Mouse (Mus musculus) T-helper 1 cell (primary cell): ENCODE measurements at regions not wholly inside any gene's neighbourhood (a gene's known extent, or its start where the extent isn't known, plus 50 kb on each side); places are given as distances from the start of the nearest gene placed in this dataset.

ENCODE experiments used
- in situ Hi-C: fragments of 300-600 bp; cut with MboI, MseI; formaldehyde crosslinking; loops from one replicate; pipeline ENCODE4 v1.15.1; 2025; ENCODE audit warnings: high pct_unique_total_duplicates

- in situ Hi-C loops, result no loop called here
Measured at GRCm38 (mm10) chr7:69837379-69837778, 529.2 kb downstream of the Nr2f2 start.

GRCm38 (mm10) chr7:69827251-69827650 lies 539.3 kb downstream of the Nr2f2 start:
- in situ Hi-C loops, result no loop called here

- in situ Hi-C loops, result no loop called here
Measured at GRCm38 (mm10) chr7:69820570-69820969, 546.0 kb downstream of the Nr2f2 start.

GRCm38 (mm10) chr7:69812301-69812700 lies 554.2 kb downstream of the Nr2f2 start:
- in situ Hi-C loops, result no loop called here

- in situ Hi-C loops, result no loop called here
Measured at GRCm38 (mm10) chr7:69810873-69811272, 555.7 kb downstream of the Nr2f2 start.

GRCm38 (mm10) chr7:69807220-69807619 lies 559.3 kb downstream of the Nr2f2 start:
- in situ Hi-C loops, result no loop called here

GRCm38 (mm10) chr7:69770980-69771348 lies 595.6 kb downstream of the Nr2f2 start:
- in situ Hi-C loops, result no loop called here

GRCm38 (mm10) chr7:69770313-69770979 lies 596.1 kb downstream of the Nr2f2 start:
- in situ Hi-C loops, result no loop called here

GRCm38 (mm10) chr7:69766451-69766850 lies 600.1 kb downstream of the Nr2f2 start:
- in situ Hi-C loops, result no loop called here

GRCm38 (mm10) chr7:69740495-69740894 lies 626.0 kb downstream of the Nr2f2 start:
- in situ Hi-C loops, result no loop called here

GRCm38 (mm10) chr7:69738998-69739397 lies 627.5 kb downstream of the Nr2f2 start:
- in situ Hi-C loops, result no loop called here

GRCm38 (mm10) chr7:69715081-69715480 lies 651.5 kb downstream of the Nr2f2 start:
- in situ Hi-C loops, result no loop called here

GRCm38 (mm10) chr7:69670211-69670610 lies 696.3 kb downstream of the Nr2f2 start:
- in situ Hi-C loops, result no loop called here

GRCm38 (mm10) chr7:69655583-69655982 lies 711.0 kb downstream of the Nr2f2 start:
- in situ Hi-C loops, result no loop called here

- in situ Hi-C loops, result no loop called here
Measured at GRCm38 (mm10) chr7:69645449-69645848, 721.1 kb downstream of the Nr2f2 start.

- in situ Hi-C loops, result no loop called here
Measured at GRCm38 (mm10) chr7:69641652-69642051, 724.9 kb downstream of the Nr2f2 start.

GRCm38 (mm10) chr7:69599866-69600265 lies 766.7 kb downstream of the Nr2f2 start:
- in situ Hi-C loops, result loop anchor here (10.0 kb wide), 1 partner anchor 55 kb away; no protein-coding TSS in a partner anchor

GRCm38 (mm10) chr7:69585716-69586115 lies 780.8 kb downstream of the Nr2f2 start:
- in situ Hi-C loops, result no loop called here

GRCm38 (mm10) chr7:69585131-69585530 lies 781.4 kb downstream of the Nr2f2 start:
- in situ Hi-C loops, result no loop called here

- in situ Hi-C loops, result no loop called here
Measured at GRCm38 (mm10) chr7:69584516-69584915, 782.0 kb downstream of the Nr2f2 start.

- in situ Hi-C loops, result no loop called here
Measured at GRCm38 (mm10) chr7:69583901-69584300, 782.6 kb downstream of the Nr2f2 start.

- in situ Hi-C loops, result no loop called here
Measured at GRCm38 (mm10) chr7:69581668-69582067, 784.9 kb downstream of the Nr2f2 start.

GRCm38 (mm10) chr7:69578958-69579810 lies 787.4 kb downstream of the Nr2f2 start:
- in situ Hi-C loops, result no loop called here
